Mouse (Mus musculus): ENCODE results near the gene Mapre1. TPM values are rescaled to one million over a fixed set of nuclear protein-coding genes. Genes with fewer than 3 reads are reported as not detected.
"Not testable (repeated sequence)": the region's sequence is repeated elsewhere in the genome, so short reads cannot be mapped to it uniquely, and the experiment has no call there.

Gene Mapre1
- polyA plus RNA-seq (2012; rRNA removed) = 14.6 and 15.5 TPM in 2 replicates

DNA sequence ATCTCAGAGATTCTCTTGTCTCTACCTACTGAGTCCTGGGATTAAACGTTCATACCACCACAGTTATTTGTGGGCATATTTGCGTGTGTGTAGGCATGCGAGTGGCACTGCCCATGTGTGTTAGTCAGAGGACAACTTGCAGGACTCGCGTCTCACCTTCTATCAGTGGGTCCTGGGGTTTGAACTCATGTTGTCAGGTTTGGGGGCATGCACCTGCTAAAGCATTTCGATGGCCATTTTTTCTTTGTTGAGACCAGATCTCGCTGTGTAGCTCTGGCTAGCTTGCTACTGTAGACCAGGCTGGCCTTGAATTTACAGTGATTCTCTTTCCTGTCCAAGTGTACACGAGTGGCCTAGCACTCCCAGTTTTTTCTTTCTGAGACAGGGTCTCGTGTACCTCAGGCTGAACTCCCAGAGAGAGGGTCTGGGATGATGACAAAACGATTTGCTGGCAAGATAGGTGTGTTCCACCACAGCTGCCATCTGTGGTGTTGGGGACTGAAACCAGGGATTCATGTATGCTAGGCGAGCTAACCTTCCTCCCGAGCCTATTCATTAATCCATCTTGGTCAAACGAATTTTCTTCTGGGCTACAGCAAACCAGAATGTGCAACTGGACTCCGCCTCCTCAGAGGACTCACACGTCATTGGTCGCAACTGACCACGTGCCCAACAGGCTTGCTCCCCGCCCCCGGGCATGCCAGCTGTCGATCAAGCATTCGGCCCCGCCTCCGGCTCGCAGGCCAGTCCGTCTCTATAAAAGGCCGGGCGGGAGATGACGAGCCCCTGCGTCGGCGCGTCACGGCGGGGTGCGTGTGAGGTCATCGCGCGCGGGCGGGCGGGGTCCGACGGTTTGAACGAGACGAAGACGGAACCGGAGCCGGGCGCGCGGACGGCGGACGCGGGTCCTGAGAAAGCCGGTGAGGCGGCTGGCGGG is at the start of gene Mapre1:
TSS of gene Mapre1 (plus strand) at position 775 of the 937 bp plus-strand sequence.
- Histone ChIP-seq H3K4me3 (ENCODE audit: control insufficient read depth, insufficient read depth, low read length) (peak within 1 kb of the TSS; percentile 65), H3K27ac (ENCODE audit: control insufficient read depth, insufficient read depth, low read length) (peak within 1 kb of the TSS; percentile 30; the same call in 1 of the 2 replicates), H3K4me1 (replicated peaks; ENCODE audit: control insufficient read depth, insufficient read depth, low read length) (peaks cover 10% of the 10 kb centered on the region; the same call in 1 of the 2 replicates), H3K36me3 (ENCODE audit: control insufficient read depth, insufficient read depth, low read length) (no peaks in the 10 kb centered on the region), H3K27me3 (ENCODE audit: control insufficient read depth, insufficient read depth, low read length) (no peaks in the 10 kb centered on the region)
- TF ChIP-seq POLR2A (IDR thresholded peaks at IDR 0.05; ENCODE audit: control insufficient read depth, extremely low read depth, insufficient read depth, low read length, poor library complexity) (peak; percentile 62; the same call in 1 of the 2 replicates), CTCF (IDR thresholded peaks at IDR 0.05; ENCODE audit: borderline replicate concordance, control insufficient read depth, extremely low read depth, insufficient read depth, low read length, poor library complexity) (no peak; the same call in 1 of the 2 replicates)
- DNase-seq = peak; percentile 99
- WGBS = 12% methylated on average over 58 of the region's 58 CpGs

DNA sequence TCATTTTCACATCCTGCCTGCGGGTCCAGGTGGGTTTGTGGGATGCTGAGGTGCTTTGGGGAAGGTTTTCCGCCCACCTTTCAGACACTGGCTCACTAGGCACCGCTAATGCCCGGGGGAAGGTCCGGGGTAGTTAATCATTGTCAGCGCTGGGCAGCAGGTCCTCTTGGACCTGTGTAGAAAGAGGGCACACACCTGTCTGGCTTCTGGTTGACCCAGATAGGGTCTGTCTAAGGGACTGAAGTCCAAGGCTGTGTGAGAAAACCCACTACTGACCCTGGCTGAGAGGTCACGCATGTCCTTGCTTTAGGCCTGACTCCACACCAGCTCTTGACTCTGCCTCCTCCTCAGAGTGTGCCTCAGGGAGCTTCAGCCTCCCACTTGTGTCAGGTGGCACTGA is 47.7 kb upstream of the Mapre1 start:
- not testable (repeated sequence) for H3K27me3 ChIP-seq (ENCODE audit: control insufficient read depth, insufficient read depth, low read length); H3K36me3 ChIP-seq (ENCODE audit: control insufficient read depth, insufficient read depth, low read length); DNase-seq; H3K4me3 ChIP-seq (ENCODE audit: control insufficient read depth, insufficient read depth, low read length); H3K27ac ChIP-seq (ENCODE audit: control insufficient read depth, insufficient read depth, low read length); H3K4me1 ChIP-seq (replicated peaks; ENCODE audit: control insufficient read depth, insufficient read depth, low read length)
- 96% methylated on average over 7 of the region's 7 CpGs for WGBS

DNA sequence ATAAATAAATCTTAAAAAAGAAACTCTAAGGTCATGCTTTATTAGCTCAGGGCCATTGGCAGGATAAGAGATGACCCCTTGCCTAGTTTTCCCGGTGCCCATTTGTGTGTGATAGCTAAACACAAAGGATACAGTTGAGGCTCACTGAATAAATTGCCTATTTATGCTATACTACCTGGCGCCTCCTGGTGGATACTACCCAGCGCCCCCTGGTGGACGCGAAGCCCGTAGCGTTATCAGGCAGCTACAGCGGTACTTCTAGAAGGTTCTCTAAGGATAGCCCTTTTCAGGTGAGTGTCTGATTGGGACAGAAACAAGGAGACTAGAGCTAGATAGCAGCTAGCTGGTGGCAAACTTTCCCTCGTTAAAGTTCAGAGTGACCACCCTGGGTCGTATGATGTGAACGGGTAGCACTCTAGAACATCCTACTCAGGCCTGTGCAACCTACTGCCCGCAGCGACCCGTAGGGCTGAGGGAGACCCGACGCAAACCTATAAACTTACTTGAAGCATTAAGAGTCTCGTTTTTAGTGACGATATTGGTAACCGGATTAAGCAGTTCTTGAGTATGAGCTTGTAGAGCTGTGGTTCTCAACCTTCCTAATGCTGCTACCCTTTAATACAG is 46.5 kb upstream of the Mapre1 start:
- TF ChIP-seq CTCF (IDR thresholded peaks at IDR 0.05; ENCODE audit: borderline replicate concordance, control insufficient read depth, extremely low read depth, insufficient read depth, low read length, poor library complexity) (peak; percentile 81), POLR2A (IDR thresholded peaks at IDR 0.05; ENCODE audit: control insufficient read depth, extremely low read depth, insufficient read depth, low read length, poor library complexity) (no peak)
- Histone ChIP-seq H3K36me3 (ENCODE audit: control insufficient read depth, insufficient read depth, low read length) (no peaks in the 10 kb centered on the region), H3K4me1 (replicated peaks; ENCODE audit: control insufficient read depth, insufficient read depth, low read length) (no peaks in the 10 kb centered on the region), H3K27ac (ENCODE audit: control insufficient read depth, insufficient read depth, low read length) (no peak overlapping the region), H3K4me3 (ENCODE audit: control insufficient read depth, insufficient read depth, low read length) (no peak overlapping the region), H3K27me3 (ENCODE audit: control insufficient read depth, insufficient read depth, low read length) (no peaks in the 10 kb centered on the region)
- DNase-seq = peak; percentile 69
- 71% methylated on average over 19 of the region's 19 CpGs for WGBS

DNA sequence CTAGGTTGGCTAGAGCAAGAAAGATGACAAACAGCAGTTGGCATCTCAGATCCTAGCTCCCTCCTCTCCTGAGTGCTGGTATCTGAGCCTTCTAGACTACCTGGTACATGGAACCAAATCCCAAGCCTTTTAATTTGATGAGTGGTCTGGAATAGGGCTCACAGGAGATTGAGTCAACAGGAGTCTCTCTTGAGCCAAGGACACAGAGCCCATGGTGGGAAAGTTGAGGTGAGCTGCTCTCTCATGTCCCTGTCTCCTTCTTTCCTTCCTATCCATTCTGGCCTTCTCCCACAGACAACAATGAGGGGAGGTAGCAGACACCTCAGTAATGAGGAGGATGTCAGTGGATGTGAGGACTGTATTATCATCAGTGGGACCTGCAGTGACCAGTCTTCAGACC is 44.7 kb upstream of the Mapre1 start, which contains the start of gene Dnmt3c:
TSS of gene Dnmt3c (plus strand) at position 301 of the 400 bp plus-strand sequence.
- TF ChIP-seq POLR2A (IDR thresholded peaks at IDR 0.05; ENCODE audit: control insufficient read depth, extremely low read depth, insufficient read depth, low read length, poor library complexity) = no peak
- no peak for TF ChIP-seq CTCF (IDR thresholded peaks at IDR 0.05; ENCODE audit: borderline replicate concordance, control insufficient read depth, extremely low read depth, insufficient read depth, low read length, poor library complexity)
- H3K36me3 ChIP-seq (ENCODE audit: control insufficient read depth, insufficient read depth, low read length) = no peaks in the 10 kb centered on the region
- no peak within 1 kb of the TSS for H3K27ac ChIP-seq (ENCODE audit: control insufficient read depth, insufficient read depth, low read length)
- H3K27me3 ChIP-seq (ENCODE audit: control insufficient read depth, insufficient read depth, low read length) = no peaks in the 10 kb centered on the region
- H3K4me3 ChIP-seq (ENCODE audit: control insufficient read depth, insufficient read depth, low read length) = no peak within 1 kb of the TSS
- DNase-seq = no peak
- H3K4me1 ChIP-seq (replicated peaks; ENCODE audit: control insufficient read depth, insufficient read depth, low read length) = no peaks in the 10 kb centered on the region

DNA sequence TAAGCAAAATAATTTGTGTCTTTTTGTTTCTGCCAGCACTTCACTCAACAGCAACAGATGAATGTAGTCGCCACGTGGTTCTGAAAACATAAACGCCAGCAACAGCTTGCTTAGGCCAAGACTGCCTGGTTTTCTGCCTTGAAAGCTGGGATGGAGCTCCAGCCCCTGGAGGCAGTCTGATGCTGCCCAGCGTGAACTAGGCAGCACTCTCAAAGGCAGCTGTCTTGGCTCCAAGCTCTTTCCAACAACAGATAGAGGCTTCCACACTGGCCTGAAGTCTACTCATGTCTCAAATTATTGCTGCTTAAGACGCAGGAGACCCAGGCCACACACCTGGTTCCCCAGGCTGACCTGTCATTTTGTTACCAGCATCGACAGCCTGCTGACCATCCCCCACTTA is 37.7 kb upstream of the Mapre1 start:
- 84% methylated on average over 6 of the region's 6 CpGs for WGBS
- Histone ChIP-seq H3K27ac (ENCODE audit: control insufficient read depth, insufficient read depth, low read length) (no peak overlapping the region), H3K4me3 (ENCODE audit: control insufficient read depth, insufficient read depth, low read length) (no peak overlapping the region), H3K36me3 (ENCODE audit: control insufficient read depth, insufficient read depth, low read length) (no peaks in the 10 kb centered on the region), H3K27me3 (ENCODE audit: control insufficient read depth, insufficient read depth, low read length) (no peaks in the 10 kb centered on the region), H3K4me1 (replicated peaks; ENCODE audit: control insufficient read depth, insufficient read depth, low read length) (no peaks in the 10 kb centered on the region)
- no peak for DNase-seq
- TF ChIP-seq CTCF (IDR thresholded peaks at IDR 0.05; ENCODE audit: borderline replicate concordance, control insufficient read depth, extremely low read depth, insufficient read depth, low read length, poor library complexity) (no peak), POLR2A (IDR thresholded peaks at IDR 0.05; ENCODE audit: control insufficient read depth, extremely low read depth, insufficient read depth, low read length, poor library complexity) (no peak)

DNA sequence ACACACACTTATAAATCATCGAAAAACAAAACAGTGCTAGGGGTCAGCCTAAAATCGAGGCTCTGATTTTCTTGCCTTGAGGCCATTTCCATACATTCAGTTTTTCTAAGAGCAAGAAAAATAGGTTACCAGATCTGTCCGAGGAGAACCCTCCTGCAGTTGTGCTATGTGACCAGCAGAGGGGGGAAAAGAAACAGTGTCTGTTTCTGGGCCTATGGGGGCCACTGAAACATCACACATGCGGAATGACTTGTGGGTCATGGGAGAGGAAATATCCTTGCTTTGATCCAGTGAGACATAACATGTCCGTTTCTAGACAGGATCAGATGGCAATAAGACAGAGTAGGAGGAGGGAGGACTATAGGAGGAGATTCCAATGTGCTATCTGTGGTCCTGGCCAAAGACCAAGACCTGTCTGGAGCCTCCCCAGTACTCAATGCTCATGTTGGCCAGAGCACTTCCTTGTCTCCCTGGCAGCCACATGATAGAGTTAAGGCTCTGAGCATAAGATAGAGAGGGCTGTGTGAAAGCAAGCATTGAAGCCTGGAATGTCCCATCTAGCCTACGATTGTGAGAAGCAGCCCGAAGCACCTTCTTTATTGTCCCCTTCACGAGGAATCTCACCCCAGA is 30.3 kb upstream of the Mapre1 start:
- no peak overlapping the region for H3K4me3 ChIP-seq (ENCODE audit: control insufficient read depth, insufficient read depth, low read length)
- 53% methylated on average over 8 of the region's 8 CpGs for WGBS
- H3K27ac ChIP-seq (ENCODE audit: control insufficient read depth, insufficient read depth, low read length) = no peak overlapping the region
- no peaks in the 10 kb centered on the region for H3K4me1 ChIP-seq (replicated peaks; ENCODE audit: control insufficient read depth, insufficient read depth, low read length)
- DNase-seq = peak; percentile 31
- H3K27me3 ChIP-seq (ENCODE audit: control insufficient read depth, insufficient read depth, low read length) = no peaks in the 10 kb centered on the region
- no peaks in the 10 kb centered on the region for H3K36me3 ChIP-seq (ENCODE audit: control insufficient read depth, insufficient read depth, low read length)
- TF ChIP-seq POLR2A (IDR thresholded peaks at IDR 0.05; ENCODE audit: control insufficient read depth, extremely low read depth, insufficient read depth, low read length, poor library complexity) (no peak), CTCF (IDR thresholded peaks at IDR 0.05; ENCODE audit: borderline replicate concordance, control insufficient read depth, extremely low read depth, insufficient read depth, low read length, poor library complexity) (no peak)
